Mouse (Mus musculus): ENCODE results near the gene Tcf20.

GRCm38 (mm10) chr15:82896336-82896735 lies 91.3 kb downstream of the Tcf20 start:
- TF ChIP-seq CTCF (IDR thresholded peaks at IDR 0.05 in 2 of 3, conservative IDR thresholded peaks at IDR 0.05 in 1 of 3; ENCODE audit: control insufficient read depth in 1 of 3, insufficient read depth in 1 of 3, low read depth in 2 of 3, low read length in 3 of 3, poor library complexity in 1 of 3, severe bottlenecking in 1 of 3) = peak in 1 of 3 experiments; percentile 3; a peak in 1 of 6 replicates
- TF ChIP-seq EP300 (IDR thresholded peaks at IDR 0.05; ENCODE audit: low read depth in 1 of 2, low read length in 2 of 2) = no peak
- TF ChIP-seq POLR2A (IDR thresholded peaks at IDR 0.05; ENCODE audit: control insufficient read depth in 1 of 2, insufficient read depth in 1 of 2, low read depth in 1 of 2, low read length in 2 of 2, poor library complexity in 1 of 2) = no peak
- TF ChIP-seq ZC3H11A (IDR thresholded peaks at IDR 0.05; ENCODE audit: low read depth, low read length) = no peak
- no peak for TF ChIP-seq MAZ (IDR thresholded peaks at IDR 0.05; ENCODE audit: low read depth, low read length)
- TF ChIP-seq TCF12 (IDR thresholded peaks at IDR 0.05; ENCODE audit: low read depth, low read length) = no peak
- TF ChIP-seq BHLHE40 (IDR thresholded peaks at IDR 0.05; ENCODE audit: borderline replicate concordance, low read depth, low read length) = no peak
- no peak for TF ChIP-seq UBTF (IDR thresholded peaks at IDR 0.05; ENCODE audit: borderline replicate concordance, insufficient read depth, low read depth, low read length)
- no peak for TF ChIP-seq POLR2AphosphoS2 (IDR thresholded peaks at IDR 0.05; ENCODE audit: low read length)
- TF ChIP-seq SIN3A (IDR thresholded peaks at IDR 0.05; ENCODE audit: low read length) = no peak
- no peak for TF ChIP-seq POLR2AphosphoS5 (IDR thresholded peaks at IDR 0.05; ENCODE audit: borderline replicate concordance, low read depth, low read length)
- no peak for TF ChIP-seq MYC (IDR thresholded peaks at IDR 0.05; ENCODE audit: low read depth, low read length)
- no peak for TF ChIP-seq USF1 (IDR thresholded peaks at IDR 0.05; ENCODE audit: low read depth, low read length)

Measured in MEL (cell line).